Mouse (Mus musculus) skeletal muscle tissue, postnatal 0 days (tissue): ENCODE data around the gene Dctn2. TPM values are rescaled to one million over a fixed set of nuclear protein-coding genes. Genes with fewer than 3 reads are reported as not detected.

Experiments used
- polyA plus RNA-seq: library from polyadenylated mRNA; unstranded; fragments of >200 nt; fragmentation: Nextera tagmentation; extraction: Ambion mirVana; gene quantifications from 2 replicates; pipeline ENCODE4 v1.2.1, GENCODE M21; 2015

The Dctn2 gene
- 134 and 144 TPM in 2 replicates for polyA plus RNA-seq

GRCm38 (mm10) chr10:127266112-127267091 is at the start of gene Dctn2:
TSS of gene Dctn2 (plus strand) at chr10:127266368.

GRCm38 (mm10) chr10:127262548-127263398 is 3.4 kb upstream of the Dctn2 start, which contains the start of gene Kif5a:
TSS of gene Kif5a (minus strand) at chr10:127263348.

GRCm38 (mm10) chr10:127288800-127289572 is 22.8 kb downstream of the Dctn2 start, which contains the start of gene Mbd6:
TSS of gene Mbd6 (minus strand) at chr10:127289018.

GRCm38 (mm10) chr10:127311476-127312355 is 45.5 kb downstream of the Dctn2 start, which contains the start of gene Mars:
TSS of gene Mars (minus strand) at chr10:127311786.

GRCm38 (mm10) chr10:127321621-127322020 is 55.5 kb downstream of the Dctn2 start, which contains the start of gene Arhgap9:
TSS of gene Arhgap9 (plus strand) at chr10:127321964.

Other genes with a start within 250 kb of the Dctn2 start
- 62.9 and 72.7 TPM in 2 replicates for gene Tsfm, start 235.5 kb upstream of the Dctn2 start, polyA plus RNA-seq
- 29.7 and 32.8 TPM in 2 replicates for gene Mettl1, start 225.0 kb upstream of the Dctn2 start, polyA plus RNA-seq
- gene Eef1akmt3, start 224.9 kb upstream of the Dctn2 start, polyA plus RNA-seq, result 0.17 and 0.37 TPM in 2 replicates
- gene Cyp27b1, start 218.1 kb upstream of the Dctn2 start, polyA plus RNA-seq, result 0.10 and 0.21 TPM in 2 replicates
- gene March9, start 206.2 kb upstream of the Dctn2 start, polyA plus RNA-seq, result 0.16 and 0.19 TPM in 2 replicates
- gene Cdk4, start 202.8 kb upstream of the Dctn2 start, polyA plus RNA-seq, result 313 and 366 TPM in 2 replicates
- 63.3 and 77.1 TPM in 2 replicates for gene Tspan31, start 196.1 kb upstream of the Dctn2 start, polyA plus RNA-seq
- gene Agap2, start 191.1 kb upstream of the Dctn2 start, polyA plus RNA-seq, result 0.04 and 0.05 TPM in 2 replicates
- gene Os9, start 145.2 kb upstream of the Dctn2 start, polyA plus RNA-seq, result 36.3 and 44.1 TPM in 2 replicates
- 1.1 and 1.8 TPM in 2 replicates for gene B4galnt1, start 101.1 kb upstream of the Dctn2 start, polyA plus RNA-seq
- 1.7 and 2.8 TPM in 2 replicates for gene Slc26a10, start 85.7 kb upstream of the Dctn2 start, polyA plus RNA-seq
- gene Arhgef25, start 76.3 kb upstream of the Dctn2 start, polyA plus RNA-seq, result 20.1 and 22.7 TPM in 2 replicates
- gene Dtx3, start 70.6 kb upstream of the Dctn2 start, polyA plus RNA-seq, result 30.4 and 37.8 TPM in 2 replicates
- gene Pip4k2c, start 54.8 kb upstream of the Dctn2 start, polyA plus RNA-seq, result 7.4 and 9.7 TPM in 2 replicates
- 0.39 and 0.58 TPM in 2 replicates for gene Kif5a, start 3.0 kb upstream of the Dctn2 start, polyA plus RNA-seq
- 7.5 and 7.8 TPM in 2 replicates for gene Mbd6, start 22.6 kb downstream of the Dctn2 start, polyA plus RNA-seq
- 62.6 and 65.6 TPM in 2 replicates for gene Mars, start 45.4 kb downstream of the Dctn2 start, polyA plus RNA-seq
- 3.8 and 5.7 TPM in 2 replicates for gene Arhgap9, start 55.6 kb downstream of the Dctn2 start, polyA plus RNA-seq
- 2.0 and 2.2 TPM in 2 replicates for gene Gli1, start 75.6 kb downstream of the Dctn2 start, polyA plus RNA-seq
- not detected in 2 replicates for gene Inhbe, start 88.0 kb downstream of the Dctn2 start, polyA plus RNA-seq
- not detected in 2 replicates for gene Inhbc, start 104.1 kb downstream of the Dctn2 start, polyA plus RNA-seq
- gene R3hdm2, start 114.0 kb downstream of the Dctn2 start, polyA plus RNA-seq, result 19.0 and 21.7 TPM in 2 replicates
- gene Stac3, start 235.3 kb downstream of the Dctn2 start, polyA plus RNA-seq, result 123 and 126 TPM in 2 replicates
- gene Ndufa4l2, start 248.6 kb downstream of the Dctn2 start, polyA plus RNA-seq, result 28.6 and 40.9 TPM in 2 replicates